Mouse (Mus musculus) heart, adult 8-10 months (tissue): ENCODE results near the gene Lcn8. TPM values are rescaled to one million over a fixed set of nuclear protein-coding genes. Genes with fewer than 3 reads are reported as not detected.

ENCODE experiments used
- DNase-seq: peaks from one replicate; pipeline ENCODE4 v3.0.0; 2022; ENCODE audit warnings: low spot score
- total RNA-seq, 4 experiments: library from RNA; stranded (reverse); gene quantifications; 2 replicates each; pipeline ENCODE4 v1.2.4; 2022

Lcn8 gene
- total RNA-seq = 1 to 10 TPM in 2 of 4 experiments, under 1 TPM in 2; 0.50 to 1.3 (median 0.97) TPM

DNA sequence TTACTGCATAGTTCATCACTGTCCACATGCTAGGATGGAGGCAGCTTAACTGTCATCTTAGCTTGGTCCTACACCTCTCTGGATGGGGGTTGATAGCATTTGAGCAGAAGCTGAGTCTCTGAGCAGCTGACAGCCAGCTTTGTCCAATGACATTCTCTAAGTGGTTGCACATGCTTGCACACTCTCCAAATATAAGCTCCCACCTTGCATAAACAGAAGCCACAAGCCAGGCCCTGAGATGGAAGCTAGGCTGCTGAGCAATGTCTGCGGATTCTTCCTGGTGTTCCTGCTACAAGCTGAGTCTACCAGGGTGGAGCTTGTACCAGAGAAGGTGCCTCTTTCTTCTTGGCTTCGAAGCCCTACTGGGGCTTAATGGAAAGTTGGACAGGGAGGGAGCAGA, at the start of gene Lcn8:
Lcn8 (plus strand) TSS at position 219 of the 400 bp plus-strand sequence.
- no peak for DNase-seq

DNA sequence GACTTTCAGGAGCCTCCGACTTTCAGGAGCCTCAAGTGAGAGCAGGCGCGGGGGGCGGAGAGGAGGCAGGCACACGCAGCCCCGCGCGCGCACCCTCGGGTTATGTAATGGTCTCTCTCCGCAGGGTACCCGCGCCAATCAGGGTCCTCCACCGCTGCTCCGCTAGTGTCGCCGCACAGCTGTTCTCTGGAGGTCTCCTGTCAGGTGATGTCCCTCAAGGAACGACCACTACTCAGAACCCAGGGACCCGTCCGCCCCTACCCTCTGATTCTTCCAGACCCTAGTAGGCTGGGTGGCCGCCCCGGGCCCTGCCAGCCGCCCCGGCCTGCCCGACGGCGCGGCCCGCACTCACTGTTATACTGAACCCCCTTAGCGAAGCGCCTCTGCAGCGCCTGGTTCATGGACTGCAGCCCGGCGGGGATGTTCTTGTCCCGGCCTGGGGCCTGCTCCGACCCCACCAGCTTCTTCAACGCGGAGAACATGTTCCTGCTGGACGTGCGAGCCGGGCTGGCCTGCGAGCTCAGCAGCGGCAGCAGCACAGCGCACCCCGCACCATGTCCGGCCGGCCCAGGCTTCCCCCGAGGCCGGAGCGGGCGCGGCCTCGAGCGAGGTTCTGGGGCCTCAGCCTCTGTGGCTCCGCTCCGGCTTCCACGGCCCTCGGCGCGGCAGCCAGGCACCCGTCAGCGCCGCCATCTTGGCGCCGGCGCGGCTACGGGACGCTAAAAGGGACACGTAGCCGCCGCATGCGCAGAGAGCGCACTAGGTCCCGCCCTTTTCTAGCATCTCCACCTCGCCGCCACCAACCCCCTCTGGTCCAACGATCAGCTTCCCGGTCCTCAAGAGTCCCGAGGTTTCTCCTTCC, 44.9 kb upstream of the Lcn8 start, which contains the start of gene Rabl6:
Rabl6 (minus strand) TSS at position 761 of the 862 bp plus-strand sequence.
- DNase-seq = peak; percentile 86

GRCm38 (mm10) chr2:25608671-25609070, 44.2 kb upstream of the Lcn8 start:
- no peak for DNase-seq

GRCm38 (mm10) chr2:25616398-25616797, 36.5 kb upstream of the Lcn8 start:
- DNase-seq = no peak

- DNase-seq = no peak
These were observed 35.3 kb upstream of the Lcn8 start, which contains the start of gene Ccdc183 for GRCm38 (mm10) chr2:25617578-25617977. Gene Ccdc183 (minus strand): TSS chr2:25617678.

DNA sequence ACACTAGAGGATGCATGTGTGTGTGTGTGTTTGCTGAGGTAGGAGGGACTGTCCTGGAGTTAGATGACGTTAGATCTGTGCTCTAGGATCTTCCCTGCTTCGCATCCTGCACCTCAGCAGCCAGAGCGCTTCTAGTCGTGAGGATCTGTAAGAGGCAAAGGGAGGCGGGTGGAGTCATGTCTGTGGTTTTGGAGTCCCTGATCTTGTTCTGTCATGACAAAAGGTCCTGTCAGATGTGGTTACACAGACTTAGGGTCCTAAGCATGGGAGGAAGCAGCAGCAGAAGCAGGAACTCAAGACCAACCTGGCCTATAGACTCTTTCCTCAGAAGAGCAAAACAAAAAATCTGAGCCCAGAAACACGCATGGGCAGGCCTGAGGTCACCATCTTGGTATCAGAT, 32.5 kb upstream of the Lcn8 start:
- DNase-seq = no peak

DNA sequence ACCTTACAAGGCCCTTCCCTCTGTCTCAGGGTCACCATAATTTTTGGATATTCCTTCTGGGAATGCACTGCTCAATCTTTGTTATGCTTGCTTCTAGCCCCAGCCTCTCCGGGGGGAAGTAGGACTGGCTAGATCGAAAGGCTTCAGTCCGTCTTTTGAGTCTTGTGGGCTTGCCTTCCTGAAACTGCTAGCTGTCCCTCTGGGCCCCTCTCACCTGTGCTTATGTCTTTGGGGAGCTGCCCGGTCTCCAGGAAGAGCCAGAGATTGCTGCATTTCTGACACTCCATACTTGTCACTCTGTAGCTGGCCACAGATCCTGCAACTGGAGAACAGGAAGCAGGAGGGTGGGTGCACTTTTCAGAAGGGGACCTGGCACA, 32.1 kb upstream of the Lcn8 start:
- no peak for DNase-seq

DNA sequence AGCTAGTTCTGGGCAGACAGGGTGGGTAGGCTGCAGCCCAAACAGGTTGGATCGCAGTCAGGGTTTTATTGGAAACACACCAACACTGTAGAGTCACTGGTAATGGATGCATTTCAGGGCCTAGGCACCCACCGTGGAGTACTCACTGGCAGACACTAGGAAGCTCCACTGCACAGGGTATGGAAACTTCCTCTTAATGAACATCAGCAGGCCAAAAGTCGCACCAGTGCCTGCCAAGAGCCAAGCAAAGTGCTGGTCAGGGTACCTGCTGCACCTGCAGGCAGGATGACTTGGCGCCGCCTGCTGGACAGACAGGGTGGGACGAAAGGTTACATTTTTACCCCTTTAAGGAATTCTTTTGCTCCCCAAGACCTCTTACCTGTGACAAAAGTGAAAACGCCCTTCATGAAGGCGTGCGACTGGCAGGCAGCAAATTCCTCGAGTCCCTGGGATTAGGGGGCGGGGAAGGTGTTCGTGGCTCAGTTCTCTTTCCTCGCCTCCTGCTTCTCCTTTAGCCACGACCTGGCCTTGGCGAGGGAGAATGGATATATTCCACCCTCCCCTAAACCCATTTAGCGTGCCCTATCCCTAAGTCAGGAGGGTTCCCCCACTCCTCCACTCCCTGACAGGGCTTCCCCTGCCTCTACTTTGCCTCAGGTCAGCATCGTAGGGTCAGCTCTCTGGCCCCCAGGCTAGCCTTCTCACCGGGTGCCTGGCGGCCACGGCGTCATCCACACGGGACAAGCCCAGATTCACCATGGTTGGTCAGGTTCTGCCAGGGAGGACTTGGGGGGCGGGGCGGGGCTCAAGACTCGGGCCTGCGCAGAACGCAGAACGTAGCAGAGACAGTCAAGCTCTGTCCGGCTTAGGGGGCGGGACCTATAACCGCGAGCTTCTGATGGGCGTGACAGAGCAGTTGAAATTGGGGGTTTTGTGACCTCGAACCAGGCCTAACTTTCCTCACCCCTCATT, 31.4 kb upstream of the Lcn8 start, which contains the start of gene Tmem141:
Tmem141 (minus strand) TSS at position 777 of the 972 bp plus-strand sequence.
- DNase-seq = peak; percentile 83

DNA sequence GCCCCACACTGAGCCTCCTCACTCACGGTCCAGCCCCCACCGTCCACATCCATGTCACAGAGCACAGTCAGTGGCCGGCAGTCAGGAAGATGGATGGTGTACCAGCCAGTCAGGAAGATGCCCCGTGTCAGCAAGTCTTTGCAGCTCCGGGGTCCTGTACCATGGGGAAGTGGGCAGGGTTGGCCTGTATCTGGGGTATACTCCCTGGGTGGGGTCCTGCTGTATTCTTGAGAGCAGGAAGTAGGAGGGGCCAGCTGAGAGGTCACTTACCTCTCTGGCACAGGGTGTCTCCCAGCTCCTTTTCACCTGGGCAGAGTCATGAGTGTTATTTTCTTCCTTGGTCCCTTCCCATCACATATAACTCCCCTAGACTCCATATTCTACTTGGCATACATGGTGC, 26.9 kb upstream of the Lcn8 start:
- no peak for DNase-seq

DNA sequence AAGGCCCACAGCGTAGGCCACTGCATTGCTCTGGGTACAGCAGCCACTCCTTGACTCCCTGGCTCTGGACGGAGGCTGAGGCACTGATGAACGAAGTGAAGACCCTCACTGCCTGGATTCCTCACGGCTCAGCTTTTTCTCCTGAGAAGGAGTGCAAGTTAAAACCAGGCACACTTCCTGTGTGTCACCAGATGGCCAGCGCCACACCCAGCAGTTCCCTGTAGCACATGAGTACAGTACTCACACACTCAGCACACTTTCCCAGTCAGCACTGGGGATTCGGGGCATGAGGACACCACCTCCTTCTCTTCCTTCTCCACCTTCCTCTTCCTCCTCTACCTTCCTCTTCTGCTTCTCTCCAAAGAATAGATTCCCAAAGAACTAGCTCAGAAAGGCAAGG, 25.1 kb upstream of the Lcn8 start, which contains the start of gene Fcna:
Fcna (minus strand) TSS at position 220 of the 400 bp plus-strand sequence.
- no peak for DNase-seq

DNA sequence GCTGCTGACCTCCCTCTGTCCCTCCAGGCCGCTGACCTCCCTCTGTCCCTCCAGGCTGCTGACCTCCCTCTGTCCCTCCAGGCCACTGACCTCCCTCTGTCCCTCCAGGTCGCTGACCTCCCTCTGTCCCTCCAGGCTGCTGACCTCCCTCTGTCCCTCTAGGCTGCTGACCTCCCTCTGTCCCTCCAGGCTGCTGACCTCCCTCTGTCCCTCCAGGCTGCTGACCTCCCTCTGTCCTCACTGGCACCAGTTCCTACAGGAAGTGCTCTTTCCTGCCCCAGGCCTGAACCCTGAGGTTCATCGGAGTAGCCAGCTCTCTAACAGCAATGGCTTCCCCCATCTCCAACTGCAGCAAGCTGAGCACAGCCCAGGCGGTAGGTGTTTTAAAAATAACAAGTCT, 24.2 kb upstream of the Lcn8 start:
- DNase-seq = peak; percentile 21

DNA sequence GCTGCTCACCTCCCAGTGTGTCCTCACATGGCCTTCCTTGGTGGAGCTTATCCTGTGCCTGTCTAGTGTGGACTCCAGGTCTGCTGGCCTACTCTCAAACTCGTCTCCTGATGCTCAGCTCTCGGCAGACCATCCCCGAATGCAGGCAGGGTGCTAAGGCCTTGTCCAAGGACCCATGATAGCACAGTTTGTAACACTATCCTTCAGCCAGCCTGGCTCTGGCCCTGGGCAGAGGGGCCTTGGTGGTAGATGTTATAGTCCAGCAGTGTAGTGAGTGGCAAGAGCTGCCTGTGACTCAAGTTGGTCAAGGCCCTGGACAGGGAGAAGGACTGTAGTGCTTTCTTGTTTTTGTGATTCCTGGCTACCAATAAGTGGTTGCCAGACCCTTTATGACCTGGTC, 19.3 kb upstream of the Lcn8 start:
- no peak for DNase-seq

GRCm38 (mm10) chr2:25634046-25634445, 18.9 kb upstream of the Lcn8 start:
- no peak for DNase-seq

- DNase-seq = no peak
These were observed 13.0 kb upstream of the Lcn8 start for GRCm38 (mm10) chr2:25639890-25640289.

GRCm38 (mm10) chr2:25654502-25654901, 1.6 kb downstream of the Lcn8 start:
- no peak for DNase-seq

DNA sequence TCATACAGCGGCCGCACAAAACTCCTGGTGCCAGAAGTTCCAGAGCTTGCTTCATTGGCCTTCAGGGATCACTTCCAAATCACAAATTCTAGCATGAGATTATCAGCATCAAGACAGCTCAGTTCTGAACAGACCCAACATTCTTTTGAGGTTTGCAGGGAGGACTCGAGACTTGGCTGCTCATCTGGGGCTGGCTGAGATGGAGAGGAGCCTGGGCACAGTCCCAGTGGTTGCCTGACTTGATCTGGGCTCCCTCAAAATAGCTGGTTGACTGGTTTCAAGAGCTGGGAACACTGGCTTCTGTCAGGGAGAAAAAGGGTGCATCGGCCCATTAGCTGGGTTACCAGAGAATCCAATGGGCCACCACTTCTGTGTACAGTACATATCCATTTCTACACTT, 3.8 kb downstream of the Lcn8 start:
- peak; percentile 37 for DNase-seq

DNA sequence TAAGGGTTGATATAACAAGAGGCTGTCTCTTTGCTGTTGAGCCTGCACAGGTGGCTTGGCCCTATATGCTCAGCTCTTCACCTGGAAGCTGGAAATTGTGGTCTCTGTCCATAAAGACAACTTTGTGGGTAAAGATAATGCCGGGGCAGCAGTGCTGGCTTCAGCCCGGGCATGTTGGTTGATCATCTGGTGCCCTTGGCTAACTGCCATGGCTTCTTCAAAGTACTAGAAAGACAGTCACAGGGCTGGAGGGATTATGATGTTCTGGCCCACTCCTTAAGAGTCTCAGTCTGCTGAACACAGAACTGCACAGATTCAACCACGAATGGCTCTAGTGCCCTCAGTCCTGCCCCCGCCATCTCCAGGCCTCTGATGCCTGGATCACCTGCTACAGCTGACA, 4.3 kb downstream of the Lcn8 start:
- no peak for DNase-seq

GRCm38 (mm10) chr2:25657652-25658051, 4.7 kb downstream of the Lcn8 start, which contains the start of gene Lcn5:
Gene Lcn5 (plus strand): TSS chr2:25657952.
- no peak for DNase-seq

- peak; percentile 22 for DNase-seq
These were observed 7.4 kb downstream of the Lcn8 start for GRCm38 (mm10) chr2:25660279-25660678.

- no peak for DNase-seq
These were observed 8.5 kb downstream of the Lcn8 start for GRCm38 (mm10) chr2:25661245-25661970.

DNA sequence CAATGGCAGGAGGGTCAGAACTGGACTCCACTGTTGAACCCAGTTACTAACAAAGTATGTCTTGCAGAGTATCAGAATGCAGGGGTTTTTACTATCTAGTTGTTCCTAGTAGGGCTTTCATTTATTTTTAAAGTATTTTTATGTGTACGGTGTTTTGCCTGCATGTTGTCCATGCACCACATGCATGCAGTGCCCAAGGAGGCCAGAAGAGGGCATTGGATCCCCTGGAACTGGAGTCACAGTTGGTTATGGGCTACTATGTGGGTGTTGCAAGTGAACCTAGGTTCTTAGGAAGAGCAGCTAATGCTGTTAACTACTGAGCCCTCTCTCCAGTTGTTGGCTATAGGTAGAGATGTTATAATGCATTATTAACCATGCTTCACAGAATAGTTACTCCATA, 10.6 kb downstream of the Lcn8 start:
- peak; percentile 33 for DNase-seq
